Mouse (Mus musculus) heart, embryonic 12.5 days (tissue): ENCODE results near the gene Fat3. TPM values are rescaled to one million over a fixed set of nuclear protein-coding genes. Genes with fewer than 3 reads are reported as not detected.

Experiments used
- ATAC-seq: fragments of 200-750 bp; cut with Nextera tagmentation; 2 replicates; pipeline ENCODE4 v1.8.0; 2017; ENCODE audit warnings: moderate TSS enrichment, moderate library complexity; ENCODE audit not compliant: insufficient number of reproducible peaks, low FRiP score
- H3K27ac ChIP-seq: fragments of 300-500 bp; sonication (generic); 2 replicates; pipeline ENCODE4 v1.5.1; 2016; ENCODE audit warnings: mild to moderate bottlenecking, moderate library complexity; ENCODE audit not compliant: poor library complexity, severe bottlenecking
- H3K27me3 ChIP-seq: fragments of 300-500 bp; sonication (generic); replicated peaks from 2 replicates; pipeline ENCODE4 v1.6.1; 2016; ENCODE audit warnings: mild to moderate bottlenecking, moderate library complexity
- H3K36me3 ChIP-seq: fragments of 300-500 bp; sonication (generic); 2 replicates; pipeline ENCODE4 v1.6.1; 2016; ENCODE audit warnings: mild to moderate bottlenecking, moderate library complexity
- H3K4me1 ChIP-seq: fragments of 300-500 bp; sonication (generic); replicated peaks from 2 replicates; pipeline ENCODE4 v1.6.1; 2016; ENCODE audit warnings: mild to moderate bottlenecking
- H3K4me2 ChIP-seq: fragments of 300-500 bp; sonication (generic); 2 replicates; pipeline ENCODE4 v1.6.1; 2016; ENCODE audit warnings: mild to moderate bottlenecking, moderate library complexity
- H3K4me3 ChIP-seq: fragments of 300-500 bp; sonication (generic); 2 replicates; pipeline ENCODE4 v1.5.1; 2016; ENCODE audit warnings: mild to moderate bottlenecking
- H3K9ac ChIP-seq: fragments of 300-500 bp; sonication (generic); 2 replicates; pipeline ENCODE4 v1.6.1; 2016; ENCODE audit warnings: mild to moderate bottlenecking, moderate library complexity
- H3K9me3 ChIP-seq: fragments of 300-500 bp; sonication (generic); replicated peaks from 2 replicates; pipeline ENCODE4 v1.6.1; 2016; ENCODE audit warnings: mild to moderate bottlenecking, moderate library complexity
- WGBS: fragments of 180-500 bp; shearing (Covaris S2); methylation state at CpG from one replicate; pipeline ENCODE4 v1.1.7; 2016; 5-methylcytosine and 5-hydroxymethylcytosine counted together
- polyA plus RNA-seq: library from polyadenylated mRNA; unstranded; fragments of >200 nt; fragmentation: Nextera tagmentation; extraction: Ambion mirVana; gene quantifications from 2 replicates; pipeline ENCODE4 v1.2.1, GENCODE M21; 2016

Gene Fat3
- polyA plus RNA-seq, 1 experiment from 2014 or later: 1.5 TPM

GRCm38 (mm10) chr9:16275589-16275988 is 225.5 kb downstream of the Fat3 start:
- Histone ChIP-seq H3K4me3 (no peak overlapping the region), H3K4me2 (no peak overlapping the region), H3K27me3 (no peaks in the 10 kb centered on the region), H3K9ac (no peak overlapping the region), H3K4me1 (no peaks in the 10 kb centered on the region), H3K9me3 (no peaks in the 10 kb centered on the region), H3K27ac (no peak overlapping the region), H3K36me3 (no peaks in the 10 kb centered on the region)
- ATAC-seq: no peak
- 64% methylated on average over 2 of the region's 2 CpGs for whole genome bisulfite sequencing

GRCm38 (mm10) chr9:16274130-16274529 is 227.0 kb downstream of the Fat3 start:
- H3K27ac ChIP-seq: no peak overlapping the region
- no peaks in the 10 kb centered on the region for H3K9me3 ChIP-seq
- H3K4me2 ChIP-seq: no peak overlapping the region
- no peak overlapping the region for H3K4me3 ChIP-seq
- no peak overlapping the region for H3K9ac ChIP-seq
- H3K27me3 ChIP-seq: no peaks in the 10 kb centered on the region
- H3K36me3 ChIP-seq: no peaks in the 10 kb centered on the region
- WGBS: 77% methylated on average over 4 of the region's 4 CpGs
- ATAC-seq: no peak
- no peaks in the 10 kb centered on the region for H3K4me1 ChIP-seq

GRCm38 (mm10) chr9:16272810-16273209 is 228.3 kb downstream of the Fat3 start:
- 92% methylated on average over 1 of the region's 1 CpGs for WGBS
- Histone ChIP-seq H3K4me2 (no peak overlapping the region), H3K4me1 (no peaks in the 10 kb centered on the region), H3K9ac (no peak overlapping the region), H3K27me3 (no peaks in the 10 kb centered on the region), H3K9me3 (no peaks in the 10 kb centered on the region), H3K27ac (no peak overlapping the region), H3K36me3 (no peaks in the 10 kb centered on the region), H3K4me3 (no peak overlapping the region)
- ATAC-seq: no peak

- H3K9me3 ChIP-seq: no peaks in the 10 kb centered on the region
- H3K4me1 ChIP-seq: no peaks in the 10 kb centered on the region
- no peak overlapping the region for H3K4me2 ChIP-seq
- no peak overlapping the region for H3K9ac ChIP-seq
- H3K4me3 ChIP-seq: no peak overlapping the region
- ATAC-seq: no peak
- no peaks in the 10 kb centered on the region for H3K27me3 ChIP-seq
- H3K27ac ChIP-seq: no peak overlapping the region
- no peaks in the 10 kb centered on the region for H3K36me3 ChIP-seq
Measured at GRCm38 (mm10) chr9:16270768-16271114, 230.3 kb downstream of the Fat3 start.

- no peaks in the 10 kb centered on the region for H3K36me3 ChIP-seq
- H3K4me2 ChIP-seq: no peak overlapping the region
- H3K4me1 ChIP-seq: no peaks in the 10 kb centered on the region
- H3K9me3 ChIP-seq: no peaks in the 10 kb centered on the region
- no peak overlapping the region for H3K4me3 ChIP-seq
- 74% methylated on average over 4 of the region's 4 CpGs for WGBS
- H3K27ac ChIP-seq: no peak overlapping the region
- ATAC-seq: no peak
- no peak overlapping the region for H3K9ac ChIP-seq
- no peaks in the 10 kb centered on the region for H3K27me3 ChIP-seq
Measured at GRCm38 (mm10) chr9:16270056-16270767, 230.9 kb downstream of the Fat3 start.

- H3K4me1 ChIP-seq: no peaks in the 10 kb centered on the region
- ATAC-seq: no peak
- H3K4me2 ChIP-seq: no peak overlapping the region
- 78% methylated on average over 4 of the region's 4 CpGs for WGBS
- H3K36me3 ChIP-seq: no peaks in the 10 kb centered on the region
- H3K27me3 ChIP-seq: no peaks in the 10 kb centered on the region
- no peaks in the 10 kb centered on the region for H3K9me3 ChIP-seq
- H3K27ac ChIP-seq: no peak overlapping the region
- H3K9ac ChIP-seq: no peak overlapping the region
- H3K4me3 ChIP-seq: no peak overlapping the region
Measured at GRCm38 (mm10) chr9:16265519-16265918, 235.6 kb downstream of the Fat3 start.

GRCm38 (mm10) chr9:16257241-16257840 is 243.7 kb downstream of the Fat3 start:
- Histone ChIP-seq H3K27me3 (no peaks in the 10 kb centered on the region), H3K9me3 (no peaks in the 10 kb centered on the region), H3K27ac (no peak overlapping the region), H3K4me2 (no peak overlapping the region), H3K4me1 (0 out of 2 replicates have a peak, but pooled peaks cover 4% of the 10 kb centered on the region), H3K4me3 (no peak overlapping the region), H3K36me3 (no peaks in the 10 kb centered on the region), H3K9ac (no peak overlapping the region)
- 61% methylated on average over 3 of the region's 3 CpGs for WGBS
- no peak for ATAC-seq

GRCm38 (mm10) chr9:16256577-16257207 is 244.4 kb downstream of the Fat3 start:
- no peaks in the 10 kb centered on the region for H3K9me3 ChIP-seq
- H3K27ac ChIP-seq: no peak overlapping the region
- no peak overlapping the region for H3K4me3 ChIP-seq
- no peak for ATAC-seq
- 81% methylated on average over 2 of the region's 2 CpGs for WGBS
- H3K4me1 ChIP-seq: 0 out of 2 replicates have a peak, but pooled peaks cover 4% of the 10 kb centered on the region
- no peak overlapping the region for H3K4me2 ChIP-seq
- no peaks in the 10 kb centered on the region for H3K27me3 ChIP-seq
- no peaks in the 10 kb centered on the region for H3K36me3 ChIP-seq
- no peak overlapping the region for H3K9ac ChIP-seq

- no peaks in the 10 kb centered on the region for H3K9me3 ChIP-seq
- H3K27me3 ChIP-seq: no peaks in the 10 kb centered on the region
- no peaks in the 10 kb centered on the region for H3K4me1 ChIP-seq
- no peak overlapping the region for H3K4me2 ChIP-seq
- no peak overlapping the region for H3K27ac ChIP-seq
- ATAC-seq: no peak
- H3K4me3 ChIP-seq: no peak overlapping the region
- WGBS: 84% methylated on average over 4 of the region's 4 CpGs
- no peak overlapping the region for H3K9ac ChIP-seq
- no peaks in the 10 kb centered on the region for H3K36me3 ChIP-seq
Measured at GRCm38 (mm10) chr9:16246741-16247140, 254.3 kb downstream of the Fat3 start.

- Histone ChIP-seq H3K4me3 (no peak overlapping the region), H3K9me3 (no peaks in the 10 kb centered on the region), H3K36me3 (no peaks in the 10 kb centered on the region), H3K4me1 (peaks cover 6% of the 10 kb centered on the region; the same call in 1 of the 2 replicates), H3K4me2 (no peak overlapping the region), H3K27me3 (no peaks in the 10 kb centered on the region), H3K9ac (no peak overlapping the region), H3K27ac (no peak overlapping the region)
- WGBS: 68% methylated on average over 4 of the region's 4 CpGs
- no peak for ATAC-seq
Measured at GRCm38 (mm10) chr9:16231575-16231974, 269.5 kb downstream of the Fat3 start.

GRCm38 (mm10) chr9:16228919-16229318 is 272.2 kb downstream of the Fat3 start:
- 75% methylated on average over 5 of the region's 5 CpGs for WGBS
- ATAC-seq: no peak
- H3K36me3 ChIP-seq: no peaks in the 10 kb centered on the region
- H3K9ac ChIP-seq: no peak overlapping the region
- no peak overlapping the region for H3K4me3 ChIP-seq
- no peak overlapping the region for H3K4me2 ChIP-seq
- no peaks in the 10 kb centered on the region for H3K9me3 ChIP-seq
- H3K27ac ChIP-seq: no peak overlapping the region
- H3K27me3 ChIP-seq: no peaks in the 10 kb centered on the region
- H3K4me1 ChIP-seq: peaks cover 6% of the 10 kb centered on the region; the same call in 1 of the 2 replicates
